Mouse (Mus musculus) T-helper 1 cell (primary cell): ENCODE data around the gene Gm9922.

Experiments
- in situ Hi-C: fragments of 300-600 bp; cut with MboI, MseI; formaldehyde crosslinking; loops from one replicate; pipeline ENCODE4 v1.15.1; 2025; ENCODE audit warnings: high pct_unique_total_duplicates

Gene Gm9922

DNA sequence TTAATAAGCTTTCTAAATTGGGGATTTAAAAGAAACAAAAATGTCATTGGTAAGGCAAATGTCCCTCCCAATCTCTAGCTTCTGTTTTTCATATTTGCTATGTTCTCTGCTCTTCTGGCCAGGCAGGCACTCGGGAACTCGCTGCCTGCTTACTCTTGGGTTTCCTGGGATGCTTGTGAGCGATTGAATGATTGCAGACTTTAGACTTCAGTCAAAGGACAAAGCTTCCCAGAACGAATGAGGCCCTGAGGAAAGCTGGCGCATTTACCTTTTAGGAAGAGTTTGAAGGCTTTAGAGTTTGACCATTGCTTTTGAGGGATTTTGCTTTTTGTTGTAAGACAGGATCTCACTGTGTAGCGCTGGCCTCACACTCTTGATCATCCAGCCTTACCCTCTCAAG is 41.9 kb downstream of the Gm9922 start:
- in situ Hi-C loops = no loop called here
